Mouse (Mus musculus): ENCODE data around the gene Tnfrsf9. TPM values are rescaled to one million over a fixed set of nuclear protein-coding genes. Genes with fewer than 3 reads are reported as not detected.
"Not testable (repeated sequence)": the region's sequence is repeated elsewhere in the genome, so short reads cannot be mapped to it uniquely, and the experiment has no call there.

The Tnfrsf9 gene
- total RNA-seq (2021): under 1 TPM in 1 of 2 experiments, not detected in 1; 0.25 TPM

- peak; percentile 95 to 96 for DNase-seq
- intact Hi-C loops (cut with DNase I): no loop called here
Observed at GRCm38 (mm10) chr4:150914290-150914733, at the start of gene Tnfrsf9, which contains the start of gene Park7. Gene Tnfrsf9 (plus strand): TSS chr4:150914562. Gene Park7 (minus strand): TSS chr4:150914437.

- intact Hi-C loops (cut with DNase I): no loop called here
- DNase-seq: no peak
Observed at GRCm38 (mm10) chr4:150865371-150865770, 49.0 kb upstream of the Tnfrsf9 start.

- DNase-seq: no peak
- intact Hi-C loops (cut with DNase I): no loop called here
Observed at GRCm38 (mm10) chr4:150866069-150866468, 48.3 kb upstream of the Tnfrsf9 start.

- no peak for DNase-seq
- intact Hi-C loops (cut with DNase I): no loop called here
Observed at GRCm38 (mm10) chr4:150866494-150866893, 47.9 kb upstream of the Tnfrsf9 start.

- intact Hi-C loops (cut with DNase I): no loop called here
- DNase-seq: no peak
Observed at GRCm38 (mm10) chr4:150868161-150868560, 46.2 kb upstream of the Tnfrsf9 start.

GRCm38 (mm10) chr4:150868859-150869258 lies 45.5 kb upstream of the Tnfrsf9 start:
- no peak for DNase-seq
- intact Hi-C loops (cut with DNase I): no loop called here

GRCm38 (mm10) chr4:150869276-150870197 lies 44.8 kb upstream of the Tnfrsf9 start:
- DNase-seq: peak in 1 of 2 experiments; percentile 35
- intact Hi-C loops (cut with DNase I): no loop called here

- peak in 1 of 2 experiments; percentile 25 for DNase-seq
- intact Hi-C loops (cut with DNase I): no loop called here
Observed at GRCm38 (mm10) chr4:150870963-150871391, 43.4 kb upstream of the Tnfrsf9 start.

- peak; percentile 60 to 64 for DNase-seq
- intact Hi-C loops (cut with DNase I): no loop called here
Observed at GRCm38 (mm10) chr4:150871392-150872138, 42.8 kb upstream of the Tnfrsf9 start.

- peak in 1 of 2 experiments; percentile 20 for DNase-seq
- intact Hi-C loops (cut with DNase I): no loop called here
Observed at GRCm38 (mm10) chr4:150872139-150872651, 42.2 kb upstream of the Tnfrsf9 start.

GRCm38 (mm10) chr4:150872681-150873080 lies 41.7 kb upstream of the Tnfrsf9 start:
- intact Hi-C loops (cut with DNase I): no loop called here
- DNase-seq: no peak

GRCm38 (mm10) chr4:150874416-150874815 lies 39.9 kb upstream of the Tnfrsf9 start:
- DNase-seq; intact Hi-C loops (cut with DNase I): not testable (repeated sequence)

- DNase-seq: no peak
- intact Hi-C loops (cut with DNase I): no loop called here
Observed at GRCm38 (mm10) chr4:150875393-150875792, 39.0 kb upstream of the Tnfrsf9 start.

- no peak for DNase-seq
- intact Hi-C loops (cut with DNase I): no loop called here
Observed at GRCm38 (mm10) chr4:150879631-150880030, 34.7 kb upstream of the Tnfrsf9 start.

- no peak for DNase-seq
- intact Hi-C loops (cut with DNase I): no loop called here
Observed at GRCm38 (mm10) chr4:150880364-150880763, 34.0 kb upstream of the Tnfrsf9 start.

- intact Hi-C loops (cut with DNase I): no loop called here
- no peak for DNase-seq
Observed at GRCm38 (mm10) chr4:150882632-150883031, 31.7 kb upstream of the Tnfrsf9 start.

- DNase-seq: no peak
- intact Hi-C loops (cut with DNase I): no loop called here
Observed at GRCm38 (mm10) chr4:150887903-150888302, 26.5 kb upstream of the Tnfrsf9 start.

GRCm38 (mm10) chr4:150888492-150888891 lies 25.9 kb upstream of the Tnfrsf9 start:
- intact Hi-C loops (cut with DNase I): no loop called here
- DNase-seq: no peak

- intact Hi-C loops (cut with DNase I): no loop called here
Observed at GRCm38 (mm10) chr4:150889273-150889954, 24.9 kb upstream of the Tnfrsf9 start.

GRCm38 (mm10) chr4:150889955-150890315 lies 24.4 kb upstream of the Tnfrsf9 start:
- intact Hi-C loops (cut with DNase I): no loop called here
- DNase-seq: no peak

More at GRCm38 (mm10) chr4:150889273-150889954, 24.9 kb upstream of the Tnfrsf9 start:
- no peak for DNase-seq
